Mouse (Mus musculus) ES-Bruce4 (cell line): ENCODE measurements around the gene Tubgcp2.

Source experiments
- CTCF ChIP-seq: IDR thresholded peaks from one replicate; pipeline ENCODE4 v1.8.1; 2011; ENCODE audit warnings: low read depth, low read length
- EP300 ChIP-seq: IDR thresholded peaks from 2 replicates; pipeline ENCODE4 v1.6.1; 2011; ENCODE audit warnings: low read depth, low read length; ENCODE audit not compliant: insufficient read depth
- POLR2A ChIP-seq: IDR thresholded peaks from one replicate; pipeline ENCODE4 v1.8.1; 2011; ENCODE audit warnings: low read length; ENCODE audit not compliant: insufficient read depth

DNA sequence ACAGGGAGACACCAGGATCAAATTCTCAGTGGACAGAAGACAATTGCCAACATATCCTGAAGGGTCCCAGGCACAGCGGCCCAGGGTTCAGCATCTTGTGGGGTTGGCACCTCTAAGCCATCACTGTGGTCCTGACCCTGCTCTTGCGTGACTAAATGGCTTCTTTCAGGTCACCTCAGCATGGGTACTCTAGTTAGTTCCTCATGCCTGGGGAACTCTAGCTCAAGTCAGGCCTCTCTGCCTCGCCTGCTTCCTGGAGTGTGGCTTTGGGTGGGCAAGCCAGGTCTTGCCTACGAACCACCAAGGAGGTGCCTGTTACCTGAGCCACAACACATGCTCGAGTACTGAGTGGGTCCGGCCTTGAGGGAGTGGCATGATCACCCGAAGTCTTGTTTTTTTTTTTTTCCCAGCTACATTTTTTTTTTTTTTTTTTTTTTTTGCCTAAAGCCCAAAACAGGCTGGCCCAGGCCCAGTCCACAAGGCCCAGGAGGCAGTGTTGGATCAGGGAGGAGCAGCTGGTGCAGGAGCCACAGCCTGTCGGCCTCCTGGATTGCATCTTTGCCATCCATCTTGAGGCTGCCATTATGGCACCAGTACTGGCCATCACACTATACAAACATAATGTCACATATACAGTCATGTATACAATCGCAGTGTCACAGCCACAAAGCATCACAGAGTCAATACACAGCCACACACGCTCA lies 66.1 kb downstream of the Tubgcp2 start:
- no peak for TF ChIP-seq POLR2A
- no peak for TF ChIP-seq CTCF
- no peak for TF ChIP-seq EP300
